Mouse (Mus musculus) midbrain, embryonic 11.5 days (tissue): ENCODE data around the gene Ttc30b. TPM values are rescaled to one million over a fixed set of nuclear protein-coding genes. Genes with fewer than 3 reads are reported as not detected.
A peak's percentile ranks its signal among the peaks of the same experiment; 100 is the strongest.
"Not testable (repeated sequence)": the region's sequence is repeated elsewhere in the genome, so short reads cannot be mapped to it uniquely, and the experiment has no call there.

Experiments
- ATAC-seq: fragments of 200-750 bp; cut with Nextera tagmentation; 2 replicates; pipeline ENCODE4 v1.8.0; 2017; ENCODE audit warnings: moderate TSS enrichment, moderate library complexity; ENCODE audit not compliant: low FRiP score
- DNase-seq: peaks from one replicate; pipeline ENCODE4 v3.0.0; 2015; ENCODE audit warnings: low spot score; ENCODE audit errors: missing footprints
- H3K27ac ChIP-seq: fragments of 300-500 bp; sonication (generic); 2 replicates; pipeline ENCODE4 v1.5.1; 2014; ENCODE audit warnings: low read depth, low read length
- H3K27me3 ChIP-seq: fragments of 300-500 bp; sonication (generic); 2 replicates; pipeline ENCODE4 v1.6.1; 2014; ENCODE audit warnings: mild to moderate bottlenecking, low read length, moderate library complexity, mixed read lengths; ENCODE audit not compliant: control insufficient read depth, insufficient read depth
- H3K36me3 ChIP-seq: fragments of 300-500 bp; sonication (generic); 2 replicates; pipeline ENCODE4 v1.6.1; 2014; ENCODE audit warnings: mild to moderate bottlenecking, low read length, moderate library complexity, mixed read lengths; ENCODE audit not compliant: control insufficient read depth, insufficient read depth
- H3K4me1 ChIP-seq: fragments of 300-500 bp; sonication (generic); 2 replicates; pipeline ENCODE4 v1.6.1; 2014; ENCODE audit warnings: low read length; ENCODE audit not compliant: control insufficient read depth, insufficient read depth
- H3K4me2 ChIP-seq: fragments of 300-500 bp; sonication (generic); 2 replicates; pipeline ENCODE4 v1.6.1; 2014; ENCODE audit warnings: mild to moderate bottlenecking, moderate library complexity
- H3K4me3 ChIP-seq: fragments of 300-500 bp; sonication (generic); 2 replicates; pipeline ENCODE4 v1.5.1; 2014; ENCODE audit warnings: low read depth, low read length
- H3K9ac ChIP-seq: fragments of 300-500 bp; sonication (generic); 2 replicates; pipeline ENCODE4 v1.6.1; 2014; ENCODE audit warnings: low read length
- H3K9me3 ChIP-seq: fragments of 300-500 bp; sonication (generic); 2 replicates; pipeline ENCODE4 v1.6.1; 2016; ENCODE audit warnings: low read length; ENCODE audit not compliant: control insufficient read depth
- WGBS: fragments of 180-500 bp; shearing (Covaris S2); extraction: QIAGEN DNeasy Blood & Tissue Kit; methylation state at CpG from one replicate; pipeline ENCODE4 v1.1.7; 2014; 5-methylcytosine and 5-hydroxymethylcytosine counted together
- polyA plus RNA-seq: library from polyadenylated mRNA; unstranded; fragments of >200 nt; fragmentation: Nextera tagmentation; extraction: Ambion mirVana; gene quantifications from 2 replicates; pipeline ENCODE4 v1.2.1, GENCODE M21; 2014

Ttc30b gene
- 8.6 and 9.0 TPM in 2 replicates for polyA plus RNA-seq

- Histone ChIP-seq H3K9me3 (no peaks in the 10 kb centered on the region), H3K27me3 (no peaks in the 10 kb centered on the region), H3K9ac (peak within 1 kb of the TSS; percentile 76), H3K4me3 (peak within 1 kb of the TSS; percentile 54), H3K36me3 (no peaks in the 10 kb centered on the region), H3K4me1 (no peaks in the 10 kb centered on the region), H3K4me2 (peak within 1 kb of the TSS; percentile 57), H3K27ac (peak within 1 kb of the TSS; percentile 63; the same call in 1 of the 2 replicates)
- ATAC-seq, result peak; percentile 90
- WGBS, result 5% methylated on average over 34 of the region's 42 CpGs
- peak; percentile 98 for DNase-seq
Measured at GRCm38 (mm10) chr2:75938117-75939063, at the start of gene Ttc30b. Ttc30b (minus strand) TSS chr2:75938585.

- no peak overlapping the region for H3K4me2 ChIP-seq
- H3K36me3 ChIP-seq, result no peaks in the 10 kb centered on the region
- no peaks in the 10 kb centered on the region for H3K9me3 ChIP-seq
- DNase-seq (no peak), ATAC-seq (no peak)
- WGBS, result 78% methylated on average over 9 of the region's 9 CpGs
- no peak overlapping the region for H3K4me3 ChIP-seq
- no peaks in the 10 kb centered on the region for H3K27me3 ChIP-seq
- H3K27ac ChIP-seq, result no peak overlapping the region
- no peak overlapping the region for H3K9ac ChIP-seq
- H3K4me1 ChIP-seq, result no peaks in the 10 kb centered on the region; the same call in 1 of the 2 replicates
Measured at GRCm38 (mm10) chr2:75987739-75988138, 49.4 kb upstream of the Ttc30b start.

GRCm38 (mm10) chr2:75985124-75985523, 46.7 kb upstream of the Ttc30b start:
- peak; percentile 76 for ATAC-seq
- H3K27ac ChIP-seq, result no peak overlapping the region; the same call in 1 of the 2 replicates
- no peak overlapping the region for H3K4me2 ChIP-seq

GRCm38 (mm10) chr2:75983847-75984246, 45.5 kb upstream of the Ttc30b start:
- Histone ChIP-seq H3K27me3 (no peaks in the 10 kb centered on the region), H3K27ac (no peak overlapping the region), H3K9ac (no peak overlapping the region), H3K9me3 (peaks cover 3% of the 10 kb centered on the region; the same call in 1 of the 2 replicates), H3K36me3 (no peaks in the 10 kb centered on the region), H3K4me3 (no peak overlapping the region), H3K4me2 (no peak overlapping the region), H3K4me1 (no peaks in the 10 kb centered on the region; the same call in 1 of the 2 replicates)
- ATAC-seq, result no peak
- WGBS, result 90% methylated on average over 3 of the region's 3 CpGs
- no peak for DNase-seq

More at GRCm38 (mm10) chr2:75985124-75985523, 46.7 kb upstream of the Ttc30b start:
- no peak overlapping the region for H3K4me3 ChIP-seq
- no peaks in the 10 kb centered on the region for H3K36me3 ChIP-seq
- no peaks in the 10 kb centered on the region; the same call in 1 of the 2 replicates for H3K4me1 ChIP-seq
- no peaks in the 10 kb centered on the region for H3K27me3 ChIP-seq
- peaks cover 3% of the 10 kb centered on the region; the same call in 1 of the 2 replicates for H3K9me3 ChIP-seq
- WGBS, result 4% methylated on average over 2 of the region's 2 CpGs
- peak overlapping the region; percentile 48; the same call in 1 of the 2 replicates for H3K9ac ChIP-seq
- peak; percentile 90 for DNase-seq

- Histone ChIP-seq H3K4me2 (no peak overlapping the region), H3K27ac (no peak overlapping the region), H3K27me3 (no peaks in the 10 kb centered on the region), H3K36me3 (no peaks in the 10 kb centered on the region), H3K9me3 (peaks cover 3% of the 10 kb centered on the region; the same call in 1 of the 2 replicates), H3K4me3 (no peak overlapping the region), H3K4me1 (no peaks in the 10 kb centered on the region; the same call in 1 of the 2 replicates), H3K9ac (no peak overlapping the region)
- ATAC-seq (no peak), DNase-seq (peak; percentile 76)
- WGBS, result 95% methylated on average over 3 of the region's 3 CpGs
Measured at GRCm38 (mm10) chr2:75983091-75983490, 44.7 kb upstream of the Ttc30b start.

DNA sequence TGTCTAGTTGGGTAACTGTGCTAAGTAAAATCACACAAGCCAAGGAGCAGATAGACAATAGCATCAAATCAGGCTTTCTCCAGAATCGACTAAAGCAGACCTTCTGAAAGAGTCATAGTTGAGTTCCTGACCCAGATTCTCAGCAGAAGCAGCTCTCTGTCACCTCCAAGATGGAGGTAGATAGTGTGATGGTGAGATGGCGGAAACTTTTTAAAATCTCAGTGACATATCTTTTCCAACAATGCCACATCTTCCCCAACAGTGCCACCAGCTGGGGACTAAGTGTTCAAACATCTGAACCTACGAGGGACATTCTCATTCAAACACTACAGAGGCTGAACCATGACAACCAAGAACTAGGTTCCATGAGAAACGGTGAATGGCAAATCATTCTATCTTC, 44.2 kb upstream of the Ttc30b start:
- Histone ChIP-seq H3K4me3 (no peak overlapping the region), H3K9me3 (peaks cover 3% of the 10 kb centered on the region; the same call in 1 of the 2 replicates), H3K27me3 (no peaks in the 10 kb centered on the region), H3K4me1 (no peaks in the 10 kb centered on the region; the same call in 1 of the 2 replicates), H3K27ac (no peak overlapping the region), H3K4me2 (no peak overlapping the region), H3K36me3 (no peaks in the 10 kb centered on the region), H3K9ac (no peak overlapping the region)
- 95% methylated on average over 4 of the region's 4 CpGs for WGBS
- DNase-seq (peak; percentile 80), ATAC-seq (no peak)

DNA sequence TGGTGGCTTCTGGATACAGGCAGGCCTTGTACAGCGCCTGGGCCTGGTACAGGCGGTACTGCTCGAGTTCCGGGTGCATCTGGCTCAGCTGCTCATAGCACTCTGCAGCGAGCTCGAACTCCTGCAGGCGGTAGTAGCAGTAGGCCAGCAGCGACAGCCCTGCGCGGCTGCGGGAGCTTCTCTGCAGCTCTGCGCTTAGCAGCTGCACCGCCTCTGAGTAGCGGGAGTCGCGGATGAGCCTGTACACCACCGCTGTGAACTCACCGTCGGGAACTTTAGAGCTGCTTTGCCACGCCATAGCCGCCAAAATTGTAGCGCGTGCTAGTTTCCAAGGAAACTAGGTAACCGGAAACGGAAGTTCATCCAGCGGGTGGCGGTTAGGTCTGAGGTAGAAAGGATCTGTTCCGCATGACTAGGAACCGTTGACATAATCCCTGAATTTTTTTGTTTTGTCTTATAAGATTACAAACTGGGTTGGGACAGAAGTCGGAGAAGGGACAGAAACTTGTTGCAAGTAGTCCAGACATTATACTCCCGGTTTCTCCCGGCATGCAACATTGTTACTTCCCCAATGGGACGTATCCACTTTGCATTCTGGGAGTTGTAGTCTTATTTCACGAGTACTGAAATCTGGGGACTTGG, 43.2 kb upstream of the Ttc30b start, which contains the start of gene Ttc30a1:
TSS of gene Ttc30a1 (minus strand) at position 528 of the 642 bp plus-strand sequence.
- 3% methylated on average over 33 of the region's 34 CpGs for WGBS
- ATAC-seq (peak; percentile 73), DNase-seq (peak; percentile 99)
- H3K4me1 ChIP-seq, H3K9me3 ChIP-seq, H3K36me3 ChIP-seq, H3K27ac ChIP-seq, H3K27me3 ChIP-seq: not testable (repeated sequence)
- Histone ChIP-seq H3K4me2 (peak within 1 kb of the TSS; percentile 53), H3K4me3 (peak within 1 kb of the TSS; percentile 44), H3K9ac (peak within 1 kb of the TSS; percentile 61)

DNA sequence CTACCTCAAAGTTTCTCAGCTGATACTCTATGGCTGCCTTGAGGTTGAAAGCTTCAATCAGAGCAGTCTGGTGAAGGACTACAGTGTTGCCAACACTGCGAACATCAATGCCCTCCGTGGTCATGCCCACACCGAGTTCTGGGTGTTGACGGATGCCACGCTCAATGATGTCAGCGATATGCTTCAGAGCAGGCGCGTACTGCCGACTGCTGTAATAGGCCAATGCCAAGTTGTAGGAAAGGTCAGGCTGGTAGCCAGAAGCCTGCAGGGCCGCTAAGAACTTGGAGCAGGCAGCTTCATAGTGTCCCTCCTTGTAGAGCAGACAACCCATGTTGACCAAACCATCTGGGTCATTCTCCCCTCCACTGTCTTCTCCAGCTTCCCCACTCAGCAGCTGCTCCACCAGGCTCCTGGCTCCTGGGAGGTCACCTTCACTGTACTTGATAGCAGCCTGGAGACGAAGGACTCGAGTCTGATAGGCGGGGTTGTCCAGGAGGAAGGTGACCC, 42.6 kb upstream of the Ttc30b start:
- peak; percentile 51 for DNase-seq
- H3K27me3 ChIP-seq, H3K4me1 ChIP-seq, H3K9me3 ChIP-seq, H3K9ac ChIP-seq, H3K36me3 ChIP-seq, H3K27ac ChIP-seq, ATAC-seq: not testable (repeated sequence)
- peak overlapping the region; percentile 53 for H3K4me2 ChIP-seq
- peak overlapping the region; percentile 44 for H3K4me3 ChIP-seq
- 96% methylated on average over 13 of the region's 13 CpGs for WGBS
